Mouse (Mus musculus) G1E (cell line): ENCODE results near the gene Cops7a.

ENCODE experiments used
- CTCF ChIP-seq: IDR thresholded peaks from 2 replicates; pipeline ENCODE4 v1.5.1; 2012; ENCODE audit warnings: low read depth, low read length, inconsistent platforms, mixed read lengths
- GATA1 ChIP-seq: IDR thresholded peaks from 2 replicates; pipeline ENCODE4 v1.6.1; 2012; ENCODE audit warnings: borderline replicate concordance, low read length, inconsistent platforms, mixed read lengths
- POLR2AphosphoS5 ChIP-seq: IDR thresholded peaks from 2 replicates; pipeline ENCODE4 v1.6.1; 2012; ENCODE audit warnings: low read depth, low read length, inconsistent platforms; ENCODE audit not compliant: insufficient replicate concordance

GRCm38 (mm10) chr6:124925173-124925793, 40.1 kb downstream of the Cops7a start:
- TF ChIP-seq POLR2AphosphoS5 (no peak), CTCF (no peak), GATA1 (no peak)
